Mouse (Mus musculus): ENCODE results near the gene Cnst. TPM values are rescaled to one million over a fixed set of nuclear protein-coding genes. Genes with fewer than 3 reads are reported as not detected.

The Cnst gene
- polyA plus RNA-seq, 1 experiment from 2014 or later = 11.3 TPM

DNA sequence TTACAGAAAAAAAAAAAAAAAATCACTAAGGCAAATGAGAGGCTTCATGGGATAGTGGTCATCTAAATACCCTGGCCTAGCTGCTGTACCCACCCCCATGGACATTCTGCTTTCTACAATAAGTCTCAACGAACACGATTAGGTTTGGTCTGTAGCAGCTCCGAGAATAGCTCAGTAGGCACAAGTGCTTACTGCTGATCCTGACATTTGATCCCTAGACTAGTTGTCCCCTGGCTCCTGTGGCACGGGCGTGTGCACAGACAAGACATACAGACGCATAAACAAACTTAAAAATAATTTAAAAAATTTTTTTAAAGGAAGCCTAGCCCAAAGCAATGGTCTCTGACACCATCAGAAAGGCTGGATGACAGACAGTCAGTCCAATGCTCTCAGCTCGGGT is 121.3 kb downstream of the Cnst start:
- H3K9ac ChIP-seq (ENCODE audit: low read depth, low read length) = peak overlapping the region; percentile 91
- 14% methylated on average over 7 of the region's 7 CpGs for WGBS

DNA sequence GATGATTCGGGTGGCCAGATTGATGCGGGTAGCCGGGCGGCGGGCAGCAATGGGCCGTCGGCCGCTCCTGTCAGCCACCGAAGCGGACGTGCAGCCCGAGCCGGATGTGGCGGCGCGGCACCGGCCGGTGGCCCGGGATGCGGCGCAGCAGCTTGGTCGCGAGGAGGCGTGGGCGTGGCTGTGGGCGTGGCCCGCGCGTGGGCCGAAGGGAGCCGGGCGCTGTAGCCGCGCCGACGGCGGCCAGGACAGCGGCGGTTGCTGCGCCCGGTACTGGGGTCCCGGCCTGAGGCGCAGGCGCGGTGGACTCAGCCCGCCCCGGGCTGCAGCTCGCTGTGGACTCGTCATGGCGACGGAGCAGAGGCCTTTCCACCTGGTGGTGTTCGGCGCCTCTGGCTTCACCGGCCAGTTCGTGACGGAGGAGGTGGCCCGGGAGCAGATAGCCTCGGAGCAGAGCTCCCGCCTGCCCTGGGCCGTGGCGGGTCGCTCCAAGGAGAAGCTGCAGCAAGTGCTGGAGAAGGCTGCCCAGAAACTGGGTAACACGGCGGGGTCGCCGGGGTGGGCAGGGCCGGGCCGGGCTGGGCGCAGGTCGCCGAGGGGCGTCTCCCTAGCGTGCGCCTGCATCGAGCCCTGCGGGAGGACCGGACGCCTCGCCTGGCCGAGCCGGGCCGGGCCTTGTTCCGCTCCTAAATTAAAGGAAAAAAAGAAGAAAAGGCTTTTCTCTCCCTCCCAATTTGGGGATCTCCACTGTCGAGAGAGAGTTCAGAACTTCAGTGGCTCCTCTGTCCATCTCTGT is 122.0 kb downstream of the Cnst start, which contains the start of gene Sccpdh:
Gene Sccpdh (plus strand): TSS at position 198 of the 793 bp plus-strand sequence.
- WGBS = under 1% methylated on average over 73 of the region's 84 CpGs
- Histone ChIP-seq H3K27me3 (replicated peaks; ENCODE audit: control insufficient read depth, insufficient read depth, low read length) (no peaks in the 10 kb centered on the region), H3K4me3 (ENCODE audit: low read length) (peak within 1 kb of the TSS; percentile 93), H3K9me3 (ENCODE audit: control insufficient read depth, low read length) (no peaks in the 10 kb centered on the region), H3K4me2 (ENCODE audit: low read depth, low read length) (peak within 1 kb of the TSS; percentile 80), H3K36me3 (ENCODE audit: control insufficient read depth, insufficient read depth, low read length) (no peaks in the 10 kb centered on the region), H3K9ac (ENCODE audit: low read depth, low read length) (peak within 1 kb of the TSS; percentile 91), H3K27ac (ENCODE audit: low read length) (peak within 1 kb of the TSS; percentile 70), H3K4me1 (ENCODE audit: control insufficient read depth, insufficient read depth, low read length) (peaks cover 6% of the 10 kb centered on the region)
- peak; percentile 94 for ATAC-seq

More for the DNA sequence above, 121.3 kb downstream of the Cnst start:
- no peak overlapping the region; the same call in 1 of the 2 replicates for H3K27ac ChIP-seq (ENCODE audit: low read length)
- H3K9me3 ChIP-seq (ENCODE audit: control insufficient read depth, low read length) = no peaks in the 10 kb centered on the region
- H3K27me3 ChIP-seq (replicated peaks; ENCODE audit: control insufficient read depth, insufficient read depth, low read length) = no peaks in the 10 kb centered on the region
- ATAC-seq = 0 out of 2 replicates have a peak, but pooled peaks have one; percentile 3
- H3K36me3 ChIP-seq (ENCODE audit: control insufficient read depth, insufficient read depth, low read length) = no peaks in the 10 kb centered on the region
- H3K4me1 ChIP-seq (ENCODE audit: control insufficient read depth, insufficient read depth, low read length) = peaks cover 6% of the 10 kb centered on the region
- H3K4me2 ChIP-seq (ENCODE audit: low read depth, low read length) = peak overlapping the region; percentile 80
- H3K4me3 ChIP-seq (ENCODE audit: low read length) = peak overlapping the region; percentile 93

DNA sequence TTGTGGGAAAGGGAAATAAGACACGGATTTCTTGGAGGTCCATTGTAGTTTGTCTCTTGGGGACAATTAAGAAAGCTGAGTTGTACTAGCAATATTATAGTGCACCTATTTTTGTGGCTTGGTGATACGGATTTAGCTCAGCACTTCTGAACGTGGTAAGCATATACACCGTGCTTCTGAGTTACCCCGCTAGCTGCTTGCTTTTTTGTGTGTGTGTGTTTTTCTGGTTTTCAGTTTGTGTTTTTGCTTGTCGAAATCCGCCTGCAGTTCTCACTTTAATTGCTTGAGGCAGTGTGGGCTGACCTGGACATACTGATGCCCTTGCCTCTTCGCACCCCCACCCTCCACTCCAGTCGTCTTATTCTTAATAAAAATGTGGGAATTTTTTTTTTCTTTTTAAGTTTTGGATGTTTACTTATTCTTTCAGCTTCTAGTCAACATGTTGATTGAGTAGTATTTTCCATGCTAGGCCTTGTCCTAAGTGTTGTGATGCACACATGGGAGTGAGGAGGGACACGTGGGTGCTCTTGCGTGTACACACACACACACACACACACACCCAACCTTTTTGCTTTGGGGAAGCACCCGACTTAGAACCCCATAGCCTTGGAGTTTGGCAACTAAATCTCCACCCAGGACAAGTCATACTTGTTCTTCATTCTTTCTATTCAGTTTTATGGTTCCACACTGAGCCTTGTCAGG is 122.8 kb downstream of the Cnst start:
- Histone ChIP-seq H3K36me3 (ENCODE audit: control insufficient read depth, insufficient read depth, low read length) (no peaks in the 10 kb centered on the region), H3K27me3 (replicated peaks; ENCODE audit: control insufficient read depth, insufficient read depth, low read length) (no peaks in the 10 kb centered on the region), H3K9ac (ENCODE audit: low read depth, low read length) (peak overlapping the region; percentile 91), H3K4me3 (ENCODE audit: low read length) (peak overlapping the region; percentile 93), H3K4me1 (ENCODE audit: control insufficient read depth, insufficient read depth, low read length) (peaks cover 6% of the 10 kb centered on the region), H3K27ac (ENCODE audit: low read length) (peak overlapping the region; percentile 70), H3K9me3 (ENCODE audit: control insufficient read depth, low read length) (no peaks in the 10 kb centered on the region), H3K4me2 (ENCODE audit: low read depth, low read length) (peak overlapping the region; percentile 80)
- WGBS = 18% methylated on average over 12 of the region's 12 CpGs
- ATAC-seq = no peak

DNA sequence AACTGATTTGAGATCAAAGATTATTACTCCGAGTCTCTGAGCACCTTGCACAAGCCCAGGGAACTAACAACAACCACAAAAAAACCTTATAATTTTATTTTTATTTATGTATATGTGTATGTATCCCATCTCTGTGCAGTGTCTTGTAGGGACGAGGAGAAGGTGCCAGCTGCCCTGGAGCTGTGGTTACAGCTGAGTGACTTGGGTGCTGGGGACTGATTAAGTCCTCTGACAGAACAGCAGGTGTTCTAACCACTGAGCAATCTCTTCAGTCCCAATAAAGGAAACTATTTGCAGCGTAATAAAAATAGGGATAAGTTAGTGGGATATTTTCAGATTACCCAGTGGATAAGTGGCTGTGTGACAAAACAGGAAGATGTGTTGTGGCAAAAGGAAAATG is 128.2 kb downstream of the Cnst start:
- Histone ChIP-seq H3K4me1 (ENCODE audit: control insufficient read depth, insufficient read depth, low read length) (peaks cover under 1% of the 10 kb centered on the region; the same call in 1 of the 2 replicates), H3K27ac (ENCODE audit: low read length) (no peak overlapping the region), H3K4me2 (ENCODE audit: low read depth, low read length) (no peak overlapping the region), H3K4me3 (ENCODE audit: low read length) (no peak overlapping the region), H3K27me3 (replicated peaks; ENCODE audit: control insufficient read depth, insufficient read depth, low read length) (no peaks in the 10 kb centered on the region), H3K36me3 (ENCODE audit: control insufficient read depth, insufficient read depth, low read length) (0 out of 2 replicates have a peak, but pooled peaks cover 3% of the 10 kb centered on the region), H3K9ac (ENCODE audit: low read depth, low read length) (no peak overlapping the region), H3K9me3 (ENCODE audit: control insufficient read depth, low read length) (no peaks in the 10 kb centered on the region)
- no peak for ATAC-seq
- 88% methylated on average over 3 of the region's 3 CpGs for WGBS

DNA sequence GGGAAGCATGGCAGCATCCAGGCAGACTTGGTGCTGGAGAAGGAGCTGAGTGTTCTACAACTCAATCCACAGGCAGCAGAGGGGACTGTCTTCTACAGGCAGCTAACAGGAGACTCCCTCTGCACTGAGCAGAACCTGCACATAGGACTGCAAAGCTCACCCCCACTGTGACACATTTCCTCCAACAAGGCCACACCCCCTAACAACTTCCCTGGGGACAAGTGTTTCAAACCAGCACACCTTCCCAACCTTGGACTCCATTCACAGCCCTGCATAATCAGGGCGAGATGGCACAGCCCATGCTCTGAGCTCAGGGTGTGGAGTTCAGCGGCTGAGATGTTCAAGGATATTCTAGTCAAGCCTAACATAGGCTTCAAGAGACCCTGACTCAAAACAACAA is 130.9 kb downstream of the Cnst start:
- WGBS = 89% methylated on average over 2 of the region's 2 CpGs
- no peak overlapping the region for H3K4me3 ChIP-seq (ENCODE audit: low read length)
- ATAC-seq = no peak
- 0 out of 2 replicates have a peak, but pooled peaks cover 3% of the 10 kb centered on the region for H3K36me3 ChIP-seq (ENCODE audit: control insufficient read depth, insufficient read depth, low read length)
- no peaks in the 10 kb centered on the region for H3K27me3 ChIP-seq (replicated peaks; ENCODE audit: control insufficient read depth, insufficient read depth, low read length)
- H3K9ac ChIP-seq (ENCODE audit: low read depth, low read length) = no peak overlapping the region
- no peaks in the 10 kb centered on the region for H3K9me3 ChIP-seq (ENCODE audit: control insufficient read depth, low read length)
- no peak overlapping the region for H3K4me2 ChIP-seq (ENCODE audit: low read depth, low read length)
- H3K4me1 ChIP-seq (ENCODE audit: control insufficient read depth, insufficient read depth, low read length) = no peaks in the 10 kb centered on the region
- H3K27ac ChIP-seq (ENCODE audit: low read length) = no peak overlapping the region

Other genes starting within 250 kb of the Cnst start
- 16.1 and 16.7 TPM in 2 replicates for gene Smyd3, start 28.3 kb upstream of the Cnst start, polyA plus RNA-seq (2015; fragmentation: Nextera tagmentation; extraction: Ambion mirVana)
- gene Tfb2m, start 103 bp upstream of the Cnst start, polyA plus RNA-seq (2015; fragmentation: Nextera tagmentation; extraction: Ambion mirVana) = 26.3 and 31.5 TPM in 2 replicates
- 47.1 and 49.8 TPM in 2 replicates for gene Sccpdh, start 121.8 kb downstream of the Cnst start, polyA plus RNA-seq (2015; fragmentation: Nextera tagmentation; extraction: Ambion mirVana)
- not detected in 2 replicates for gene Kif28, start 198.9 kb downstream of the Cnst start, polyA plus RNA-seq (2015; fragmentation: Nextera tagmentation; extraction: Ambion mirVana)

All from intestine, embryonic 16.5 days (tissue).